Mouse (Mus musculus) hindbrain, embryonic 11.5 days (tissue): Measurements from ENCODE around the gene Cyp17a1. TPM values are rescaled to one million over a fixed set of nuclear protein-coding genes. Genes with fewer than 3 reads are reported as not detected.
A peak's percentile ranks its signal among the peaks of the same experiment; 100 is the strongest.

Experiments
- ATAC-seq: fragments of 200-750 bp; cut with Nextera tagmentation; 2 replicates; pipeline ENCODE4 v1.8.0; 2017; ENCODE audit warnings: mild to moderate bottlenecking, moderate TSS enrichment, moderate library complexity; ENCODE audit not compliant: low FRiP score
- DNase-seq: peaks from one replicate; pipeline ENCODE4 v3.0.0-alpha.2; 2015; ENCODE audit warnings: low spot score
- H3K27ac ChIP-seq: fragments of 300-500 bp; sonication (generic); 2 replicates; pipeline ENCODE4 v1.5.1; 2014; ENCODE audit warnings: mild to moderate bottlenecking, low read depth, low read length
- H3K27me3 ChIP-seq: fragments of 300-500 bp; sonication (generic); 2 replicates; pipeline ENCODE4 v1.6.1; 2014; ENCODE audit warnings: mild to moderate bottlenecking, low read length, moderate library complexity, mixed read lengths; ENCODE audit not compliant: control insufficient read depth, insufficient read depth
- H3K36me3 ChIP-seq: fragments of 300-500 bp; sonication (generic); 2 replicates; pipeline ENCODE4 v1.6.1; 2014; ENCODE audit warnings: mild to moderate bottlenecking, low read length, moderate library complexity, mixed read lengths; ENCODE audit not compliant: control insufficient read depth, insufficient read depth
- H3K4me1 ChIP-seq: fragments of 300-500 bp; sonication (generic); replicated peaks from 2 replicates; pipeline ENCODE4 v1.6.1; 2014; ENCODE audit warnings: low read length, mixed read lengths; ENCODE audit not compliant: control insufficient read depth, insufficient read depth
- H3K4me2 ChIP-seq: fragments of 300-500 bp; sonication (generic); replicated peaks from 2 replicates; pipeline ENCODE4 v1.6.1; 2014; ENCODE audit warnings: mild to moderate bottlenecking, low read depth, low read length
- H3K4me3 ChIP-seq: fragments of 300-500 bp; sonication (generic); 2 replicates; pipeline ENCODE4 v1.5.1; 2014; ENCODE audit warnings: low read depth, low read length
- H3K9ac ChIP-seq: fragments of 300-500 bp; sonication (generic); 2 replicates; pipeline ENCODE4 v1.6.1; 2014; ENCODE audit warnings: low read depth, low read length
- H3K9me3 ChIP-seq: fragments of 300-500 bp; sonication (generic); 2 replicates; pipeline ENCODE4 v1.6.1; 2016; ENCODE audit warnings: low read length; ENCODE audit not compliant: control insufficient read depth
- WGBS: fragments of 180-500 bp; shearing (Covaris S2); extraction: QIAGEN DNeasy Blood & Tissue Kit; methylation state at CpG from one replicate; pipeline ENCODE4 v1.1.7; 2014; 5-methylcytosine and 5-hydroxymethylcytosine counted together
- polyA plus RNA-seq: library from polyadenylated mRNA; unstranded; fragments of >200 nt; fragmentation: Nextera tagmentation; extraction: Ambion mirVana; gene quantifications from 2 replicates; pipeline ENCODE4 v1.2.1, GENCODE M21; 2014

Cyp17a1 gene
- polyA plus RNA-seq, 1 experiment from 2014 or later, result 0.29 TPM

DNA sequence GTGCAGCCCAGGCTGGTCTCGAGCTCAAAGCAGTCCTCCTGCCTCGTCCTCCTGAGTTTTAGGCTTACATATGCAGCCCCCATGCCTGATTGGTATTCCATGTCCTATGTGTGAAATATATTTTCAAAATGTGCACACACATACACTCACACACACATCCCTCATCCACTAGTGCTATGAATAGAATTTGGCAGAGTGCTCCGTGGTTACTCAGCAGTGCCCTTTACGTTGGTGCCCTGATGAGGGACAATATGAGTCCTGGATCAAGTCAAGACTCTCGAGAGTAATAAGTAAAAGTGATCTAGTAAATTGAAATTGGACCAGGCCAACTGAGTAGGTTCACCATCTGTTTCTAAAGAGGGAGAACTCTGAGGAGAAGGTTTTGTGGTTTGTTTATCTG lies 29.7 kb downstream of the Cyp17a1 start:
- Histone ChIP-seq H3K4me1 (peaks cover 9% of the 10 kb centered on the region; the same call in 1 of the 2 replicates), H3K27ac (no peak overlapping the region), H3K27me3 (no peaks in the 10 kb centered on the region), H3K4me3 (no peak overlapping the region), H3K9ac (no peak overlapping the region), H3K36me3 (no peaks in the 10 kb centered on the region), H3K9me3 (no peaks in the 10 kb centered on the region), H3K4me2 (no peak overlapping the region)
- DNase-seq (no peak), ATAC-seq (no peak)
- 84% methylated on average over 5 of the region's 5 CpGs for WGBS

DNA sequence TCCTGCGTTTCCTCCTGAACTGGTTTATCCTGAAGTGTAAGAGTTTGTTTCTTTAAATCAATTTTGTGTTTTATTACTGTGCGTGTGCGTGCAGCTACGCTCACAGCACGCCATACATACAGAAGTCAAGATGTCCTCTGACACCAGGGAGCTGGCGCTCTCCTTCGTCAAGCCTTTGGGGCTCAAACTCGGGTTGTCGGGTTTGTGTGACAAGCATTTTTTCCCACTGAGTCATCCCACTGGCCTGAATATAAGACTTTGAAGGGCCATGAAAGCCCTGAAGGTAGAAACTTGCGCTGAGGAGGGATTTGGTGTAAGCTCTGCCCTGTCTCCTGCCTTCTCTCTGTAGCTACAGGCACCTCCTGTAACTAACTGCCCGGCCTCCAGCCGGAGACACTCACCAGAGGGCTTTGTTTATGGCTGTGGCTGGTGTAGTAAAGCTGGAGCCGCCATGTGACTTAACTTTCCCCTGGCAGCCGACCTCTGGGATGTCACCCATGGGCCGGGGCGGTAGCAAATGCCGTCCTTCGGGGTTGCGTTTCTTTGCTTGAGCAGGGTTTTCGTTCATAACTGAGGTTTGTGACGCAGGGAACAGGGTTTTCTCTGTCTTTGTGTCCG lies 30.7 kb downstream of the Cyp17a1 start:
- Histone ChIP-seq H3K4me1 (peaks cover 9% of the 10 kb centered on the region; the same call in 1 of the 2 replicates), H3K9ac (0 out of 2 replicates have a peak overlapping the region, but pooled peaks have one; percentile 24)

DNA sequence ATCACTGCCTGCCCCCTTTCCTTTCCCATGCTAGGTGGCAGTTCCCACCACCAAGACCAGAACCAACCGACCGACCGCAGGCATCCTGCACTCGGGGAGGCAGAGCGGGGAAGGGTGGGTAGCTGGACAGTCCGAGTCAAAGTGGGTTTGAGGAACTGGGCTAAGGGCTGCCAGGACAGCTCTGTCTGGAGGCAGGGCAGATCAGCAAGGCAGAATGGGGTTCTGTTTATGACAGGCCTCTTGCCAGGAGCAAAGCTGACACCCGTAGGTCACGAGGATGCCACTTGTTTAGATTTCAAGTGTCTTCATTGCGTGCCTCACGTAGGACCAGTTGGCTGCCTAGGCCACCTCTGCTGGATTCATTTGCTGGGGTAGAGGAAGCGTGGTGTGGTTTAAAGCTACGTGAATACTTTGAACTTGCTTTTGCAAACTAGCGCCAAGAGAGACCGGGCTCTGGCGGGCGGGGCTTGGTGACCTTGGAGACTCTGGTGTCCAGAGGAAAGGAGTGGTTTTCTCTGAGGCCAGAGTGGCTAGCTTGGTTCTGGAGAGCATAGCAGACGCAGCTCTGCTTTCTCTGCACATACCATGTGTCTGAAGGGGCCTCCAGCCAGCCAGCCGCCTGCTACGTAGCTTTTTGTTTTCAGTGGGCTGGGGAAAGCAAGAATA lies 31.4 kb downstream of the Cyp17a1 start:
- Histone ChIP-seq H3K27me3 (no peaks in the 10 kb centered on the region), H3K27ac (0 out of 2 replicates have a peak overlapping the region, but pooled peaks have one; percentile 17), H3K4me2 (no peak overlapping the region), H3K9me3 (no peaks in the 10 kb centered on the region), H3K4me3 (no peak overlapping the region), H3K9ac (peak overlapping the region; percentile 24; the same call in 1 of the 2 replicates), H3K36me3 (no peaks in the 10 kb centered on the region), H3K4me1 (peaks cover 9% of the 10 kb centered on the region; the same call in 1 of the 2 replicates)
- DNase-seq, result no peak
- WGBS, result 72% methylated on average over 19 of the region's 19 CpGs
- ATAC-seq, result no peak

More for the DNA sequence above, 30.7 kb downstream of the Cyp17a1 start:
- ATAC-seq (no peak), DNase-seq (no peak)
- Histone ChIP-seq H3K4me2 (no peak overlapping the region), H3K9me3 (no peaks in the 10 kb centered on the region), H3K4me3 (no peak overlapping the region), H3K27me3 (no peaks in the 10 kb centered on the region), H3K27ac (0 out of 2 replicates have a peak overlapping the region, but pooled peaks have one; percentile 4), H3K36me3 (no peaks in the 10 kb centered on the region)
- WGBS, result 77% methylated on average over 22 of the region's 22 CpGs

DNA sequence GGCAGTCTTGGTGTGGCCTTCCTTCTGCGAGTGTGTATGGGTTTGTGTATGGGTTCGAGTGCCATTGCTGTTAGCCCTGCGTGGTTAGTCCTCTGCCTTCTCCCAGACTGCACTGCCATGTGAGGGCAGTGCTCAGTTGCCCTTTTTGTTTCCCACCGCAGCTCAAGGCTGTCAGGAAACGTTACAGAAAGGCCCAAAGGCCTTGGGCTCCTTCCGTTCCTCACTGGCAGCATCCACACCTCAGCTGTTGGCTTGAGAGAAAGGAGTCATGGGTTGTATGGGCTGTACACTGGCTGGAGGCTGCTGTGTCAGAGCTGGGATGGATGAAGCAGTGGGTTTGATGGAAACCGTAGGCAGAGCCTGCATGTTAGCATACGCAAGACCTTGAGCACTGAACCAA lies 32.2 kb downstream of the Cyp17a1 start:
- no peaks in the 10 kb centered on the region for H3K9me3 ChIP-seq
- DNase-seq (no peak), ATAC-seq (no peak)
- no peak overlapping the region for H3K4me3 ChIP-seq
- 91% methylated on average over 8 of the region's 8 CpGs for WGBS
- peak overlapping the region; percentile 13; the same call in 1 of the 2 replicates for H3K27ac ChIP-seq
- no peak overlapping the region for H3K4me2 ChIP-seq
- no peaks in the 10 kb centered on the region for H3K27me3 ChIP-seq
- H3K9ac ChIP-seq, result no peak overlapping the region
- peaks cover 9% of the 10 kb centered on the region; the same call in 1 of the 2 replicates for H3K4me1 ChIP-seq
- H3K36me3 ChIP-seq, result no peaks in the 10 kb centered on the region

DNA sequence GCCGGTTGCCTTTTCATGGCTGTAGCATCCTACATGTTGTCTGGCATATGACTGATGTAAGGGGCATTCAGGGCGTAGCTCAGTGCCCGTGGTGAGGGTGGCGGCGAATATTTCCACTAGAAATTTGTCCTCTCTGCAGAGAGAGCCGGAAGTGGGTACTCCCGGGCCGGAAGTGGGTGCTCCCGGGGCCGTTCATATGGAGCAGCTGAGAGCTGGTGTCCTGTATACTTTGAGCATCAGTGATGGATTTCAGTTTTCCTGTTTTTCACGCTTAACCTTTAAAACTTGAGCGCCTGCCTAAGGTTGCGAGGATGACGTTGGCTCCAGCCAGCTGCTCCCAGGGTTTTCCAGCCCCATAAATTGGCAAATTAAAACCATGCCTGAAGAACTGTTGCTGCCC lies 33.5 kb downstream of the Cyp17a1 start:
- Histone ChIP-seq H3K4me2 (no peak overlapping the region), H3K4me1 (peaks cover 4% of the 10 kb centered on the region; the same call in 1 of the 2 replicates), H3K36me3 (no peaks in the 10 kb centered on the region), H3K27me3 (no peaks in the 10 kb centered on the region), H3K9me3 (no peaks in the 10 kb centered on the region), H3K9ac (no peak overlapping the region), H3K27ac (no peak overlapping the region), H3K4me3 (no peak overlapping the region)
- no peak for DNase-seq
- WGBS, result 89% methylated on average over 14 of the region's 14 CpGs
- no peak for ATAC-seq

DNA sequence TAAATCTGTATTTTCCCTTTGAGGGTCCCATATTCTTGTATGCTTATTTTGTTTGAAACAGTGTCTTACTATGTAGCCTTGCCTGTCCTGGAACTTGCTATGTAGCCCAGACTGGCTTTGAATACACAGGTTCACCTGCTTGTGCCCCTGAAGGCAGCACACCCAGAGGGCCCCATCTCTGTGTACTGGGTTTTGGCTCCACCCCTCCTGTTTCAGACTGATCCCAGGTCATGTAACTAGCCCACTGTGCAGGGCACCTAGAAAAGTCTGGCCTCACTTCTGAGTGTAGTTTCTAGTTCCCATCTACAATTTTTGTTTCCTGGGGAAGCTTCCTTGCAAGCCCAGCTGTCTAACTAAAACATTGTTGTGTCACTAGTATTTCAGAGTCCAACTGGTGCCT lies 33.9 kb downstream of the Cyp17a1 start:
- Histone ChIP-seq H3K9me3 (no peaks in the 10 kb centered on the region), H3K4me3 (no peak overlapping the region), H3K4me1 (peaks cover 2% of the 10 kb centered on the region; the same call in 1 of the 2 replicates), H3K27me3 (no peaks in the 10 kb centered on the region), H3K36me3 (no peaks in the 10 kb centered on the region), H3K4me2 (no peak overlapping the region), H3K9ac (no peak overlapping the region), H3K27ac (no peak overlapping the region)
- DNase-seq (no peak), ATAC-seq (no peak)

DNA sequence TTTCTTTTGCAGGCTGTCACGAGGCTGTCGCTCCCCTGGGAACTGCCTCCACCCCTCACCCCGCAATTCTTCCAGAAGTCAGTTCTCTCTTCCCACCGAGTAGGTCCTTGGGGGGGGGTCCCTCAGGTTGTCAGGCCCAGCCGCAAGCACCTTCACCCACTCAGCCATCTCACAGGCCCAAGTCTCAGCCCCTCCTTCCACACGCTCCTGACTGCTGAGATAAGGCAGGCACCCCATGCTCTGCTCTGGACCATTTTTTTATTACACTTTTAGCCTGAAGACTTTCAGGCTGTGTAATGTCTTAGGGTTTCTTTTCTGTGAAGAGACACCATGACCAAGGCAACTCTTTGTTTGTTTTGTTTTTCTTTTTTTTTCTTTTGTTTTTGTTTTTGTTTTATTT lies 35.4 kb downstream of the Cyp17a1 start:
- Histone ChIP-seq H3K27ac (no peak overlapping the region), H3K4me2 (no peak overlapping the region), H3K27me3 (no peaks in the 10 kb centered on the region), H3K9ac (no peak overlapping the region), H3K36me3 (no peaks in the 10 kb centered on the region), H3K4me1 (peaks cover 2% of the 10 kb centered on the region; the same call in 1 of the 2 replicates), H3K4me3 (no peak overlapping the region), H3K9me3 (no peaks in the 10 kb centered on the region)
- DNase-seq (no peak), ATAC-seq (no peak)
- WGBS, result 81% methylated on average over 6 of the region's 6 CpGs

DNA sequence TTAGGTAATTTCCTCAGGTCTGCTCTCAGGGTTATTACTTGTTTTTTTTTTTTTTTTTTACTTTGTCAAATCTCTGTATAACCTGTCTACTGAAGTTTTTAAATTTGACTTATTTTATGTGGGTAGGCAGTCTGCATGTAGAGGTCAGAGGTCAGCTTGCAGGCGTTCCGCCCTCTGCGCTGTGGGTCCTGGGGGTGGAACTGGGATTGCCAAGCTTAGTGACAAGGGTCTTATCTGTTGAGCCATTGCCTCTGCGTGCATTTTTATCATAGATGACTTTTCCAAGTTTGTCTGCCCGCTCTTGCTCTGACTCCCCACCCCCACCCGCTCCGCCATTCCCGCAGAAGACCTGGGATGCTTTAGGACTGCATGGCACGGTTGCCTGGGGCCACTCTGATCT lies 37.2 kb downstream of the Cyp17a1 start:
- ATAC-seq, result no peak
- no peaks in the 10 kb centered on the region for H3K9me3 ChIP-seq
- H3K36me3 ChIP-seq, result no peaks in the 10 kb centered on the region
- H3K9ac ChIP-seq, result no peak overlapping the region
- DNase-seq, result no peak
- H3K4me3 ChIP-seq, result no peak overlapping the region
- H3K27ac ChIP-seq, result no peak overlapping the region
- 64% methylated on average over 9 of the region's 9 CpGs for WGBS
- H3K4me2 ChIP-seq, result no peak overlapping the region
- no peaks in the 10 kb centered on the region for H3K4me1 ChIP-seq
- H3K27me3 ChIP-seq, result no peaks in the 10 kb centered on the region

DNA sequence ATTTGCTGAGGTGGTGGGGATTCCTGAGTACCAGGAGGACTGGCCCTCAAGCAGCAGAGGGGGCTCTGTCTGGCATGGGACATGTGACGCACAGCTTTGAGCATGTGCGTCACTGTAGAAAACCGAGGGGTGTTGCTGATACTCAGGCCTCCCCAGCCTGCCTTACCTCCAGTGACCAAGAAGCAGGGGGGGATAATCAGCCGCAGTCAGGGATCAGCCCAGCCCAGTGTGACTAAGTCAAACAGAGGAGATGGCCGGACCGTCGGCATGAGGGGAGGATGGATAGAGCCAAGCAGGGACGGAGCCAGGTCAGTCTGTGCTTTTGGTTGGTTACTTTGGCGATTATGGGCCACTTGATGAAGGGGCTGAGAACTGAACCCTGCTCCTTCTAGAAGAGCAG lies 41.3 kb downstream of the Cyp17a1 start:
- no peak overlapping the region for H3K9ac ChIP-seq
- no peak overlapping the region for H3K27ac ChIP-seq
- ATAC-seq, result no peak
- no peaks in the 10 kb centered on the region for H3K36me3 ChIP-seq
- no peak for DNase-seq
- H3K4me2 ChIP-seq, result no peak overlapping the region
- H3K9me3 ChIP-seq, result no peaks in the 10 kb centered on the region
- no peak overlapping the region for H3K4me3 ChIP-seq
- H3K27me3 ChIP-seq, result no peaks in the 10 kb centered on the region
- H3K4me1 ChIP-seq, result 0 out of 2 replicates have a peak, but pooled peaks cover 2% of the 10 kb centered on the region
- 88% methylated on average over 9 of the region's 9 CpGs for WGBS
